Mouse (Mus musculus) heart, adult 2 months (tissue): Measurements from ENCODE around the gene Fgfr2. TPM values are rescaled to one million over a fixed set of nuclear protein-coding genes. Genes with fewer than 3 reads are reported as not detected.

ENCODE experiments used
- DNase-seq, 2 experiments: peaks; one replicate each; pipeline ENCODE4 v3.0.0; 2021
- H3K27ac ChIP-seq: fragments of 200-600 bp; 2 replicates; pipeline ENCODE4 v1.8.1; 2022
- H3K27me3 ChIP-seq: fragments of 200-500 bp; 2 replicates; pipeline ENCODE4 v1.6.1; 2012; ENCODE audit warnings: mild to moderate bottlenecking, low read length, inconsistent platforms, mixed read lengths; ENCODE audit not compliant: control insufficient read depth, insufficient read depth
- H3K36me3 ChIP-seq: fragments of 200-500 bp; 2 replicates; pipeline ENCODE4 v1.6.1; 2012; ENCODE audit warnings: low read length, inconsistent platforms; ENCODE audit not compliant: control insufficient read depth, insufficient read depth
- H3K4me1 ChIP-seq: fragments of 200-500 bp; 2 replicates; pipeline ENCODE4 v1.6.1; 2011; ENCODE audit warnings: low read length; ENCODE audit not compliant: control insufficient read depth, insufficient read depth
- H3K4me3 ChIP-seq: fragments of 200-600 bp; 2 replicates; pipeline ENCODE4 v1.8.1; 2022
- H3K79me2 ChIP-seq: fragments of 200-500 bp; replicated peaks from 2 replicates; pipeline ENCODE4 v1.6.1; 2012; ENCODE audit warnings: mild to moderate bottlenecking, inconsistent platforms, low read length, moderate library complexity, mixed read lengths; ENCODE audit not compliant: control insufficient read depth, insufficient read depth
- H3K9ac ChIP-seq: fragments of 200-500 bp; 2 replicates; pipeline ENCODE4 v1.6.1; 2012; ENCODE audit warnings: low read depth, mild to moderate bottlenecking, control low read depth, inconsistent platforms, low read length, mixed read lengths
- CTCF ChIP-seq: fragments of 200-600 bp; IDR thresholded peaks from 2 replicates; pipeline ENCODE4 v1.8.1; 2022; ENCODE audit warnings: antibody characterized with exemption, mild to moderate bottlenecking, moderate library complexity
- EP300 ChIP-seq: fragments of 200-500 bp; IDR thresholded peaks from 2 replicates; pipeline ENCODE4 v1.6.1; 2011; ENCODE audit warnings: low read depth, low read length, control low read depth; ENCODE audit not compliant: insufficient read depth
- POLR2A ChIP-seq: fragments of 200-500 bp; IDR thresholded peaks from 2 replicates; pipeline ENCODE4 v1.6.1; 2011; ENCODE audit warnings: mild to moderate bottlenecking, low read depth, low read length, control low read depth; ENCODE audit not compliant: insufficient read depth
- WGBS: fragments of 180-500 bp; shearing (Covaris S2); methylation state at CpG from one replicate; pipeline ENCODE4 v1.1.7; 2018; 5-methylcytosine and 5-hydroxymethylcytosine counted together
- intact Hi-C: fragments of 180-260 bp; cut with DNase I; formaldehyde crosslinking; loops from one replicate; pipeline ENCODE4 v1.15.1; 2025
- polyA plus RNA-seq: library from polyadenylated mRNA; depleted of rRNA; stranded (reverse); fragments of >200 nt; gene quantifications from 2 replicates; pipeline ENCODE4 v1.2.3, GENCODE M21; 2012
- total RNA-seq, 2 experiments: library from RNA; stranded (reverse); gene quantifications; 2 replicates each; pipeline ENCODE4 v1.2.3; 2021

Fgfr2 gene
- total and polyA plus RNA-seq, 3 experiments: 1.1 to 2.0 (median 1.3) TPM

GRCm38 (mm10) chr7:130201020-130201419, 2922.1 kb downstream of the Fgfr2 start:
- 85% methylated on average over 8 of the region's 8 CpGs for WGBS
- Histone ChIP-seq H3K79me2 (no peaks in the 10 kb centered on the region), H3K27ac (no peak overlapping the region), H3K27me3 (no peaks in the 10 kb centered on the region), H3K9ac (no peak overlapping the region), H3K4me3 (no peak overlapping the region), H3K4me1 (no peaks in the 10 kb centered on the region), H3K36me3 (no peaks in the 10 kb centered on the region)
- no peak for DNase-seq
- intact Hi-C loops: no loop called here
- no peak for TF ChIP-seq CTCF

- Histone ChIP-seq H3K4me3 (no peak overlapping the region), H3K9ac (no peak overlapping the region), H3K79me2 (no peaks in the 10 kb centered on the region), H3K36me3 (no peaks in the 10 kb centered on the region), H3K27ac (no peak overlapping the region), H3K4me1 (no peaks in the 10 kb centered on the region), H3K27me3 (no peaks in the 10 kb centered on the region)
- 80% methylated on average over 9 of the region's 9 CpGs for WGBS
- TF ChIP-seq POLR2A: no peak
- TF ChIP-seq EP300: no peak
- no peak for TF ChIP-seq CTCF
- intact Hi-C loops: no loop called here
- DNase-seq: no peak
Measured at GRCm38 (mm10) chr7:130199951-130200350, 2923.2 kb downstream of the Fgfr2 start.

GRCm38 (mm10) chr7:130199317-130199716, 2923.8 kb downstream of the Fgfr2 start:
- Histone ChIP-seq H3K4me3 (no peak overlapping the region), H3K27me3 (no peaks in the 10 kb centered on the region), H3K79me2 (no peaks in the 10 kb centered on the region), H3K9ac (no peak overlapping the region), H3K36me3 (no peaks in the 10 kb centered on the region), H3K27ac (no peak overlapping the region), H3K4me1 (no peaks in the 10 kb centered on the region)
- DNase-seq: no peak
- intact Hi-C loops: no loop called here
- WGBS: 62% methylated on average over 5 of the region's 5 CpGs
- TF ChIP-seq EP300 (no peak), POLR2A (no peak), CTCF (no peak)

GRCm38 (mm10) chr7:130195081-130195480, 2928.1 kb downstream of the Fgfr2 start:
- 78% methylated on average over 2 of the region's 2 CpGs for WGBS
- no peaks in the 10 kb centered on the region for H3K27me3 ChIP-seq

GRCm38 (mm10) chr7:130190329-130190975, 2932.7 kb downstream of the Fgfr2 start:
- no peak for DNase-seq
- Histone ChIP-seq H3K36me3 (no peaks in the 10 kb centered on the region), H3K79me2 (no peaks in the 10 kb centered on the region), H3K27ac (no peak overlapping the region), H3K27me3 (no peaks in the 10 kb centered on the region), H3K4me3 (no peak overlapping the region), H3K4me1 (no peaks in the 10 kb centered on the region), H3K9ac (no peak overlapping the region)
- intact Hi-C loops: no loop called here
- WGBS: 68% methylated on average over 15 of the region's 15 CpGs
- TF ChIP-seq EP300: no peak
- no peak for TF ChIP-seq CTCF
- TF ChIP-seq POLR2A: no peak

More at GRCm38 (mm10) chr7:130195081-130195480, 2928.1 kb downstream of the Fgfr2 start:
- no peak for DNase-seq
- H3K27ac ChIP-seq: no peak overlapping the region
- no peaks in the 10 kb centered on the region for H3K79me2 ChIP-seq
- no peak overlapping the region for H3K9ac ChIP-seq
- H3K4me1 ChIP-seq: no peaks in the 10 kb centered on the region
- no peak for TF ChIP-seq CTCF
- TF ChIP-seq EP300: no peak
- no peak for TF ChIP-seq POLR2A
- H3K4me3 ChIP-seq: no peak overlapping the region
- intact Hi-C loops: no loop called here
- H3K36me3 ChIP-seq: no peaks in the 10 kb centered on the region

- intact Hi-C loops: no loop called here
Measured at GRCm38 (mm10) chr7:130189901-130190300, 2933.2 kb downstream of the Fgfr2 start.

More at GRCm38 (mm10) chr7:130189901-130190300, 2933.2 kb downstream of the Fgfr2 start:
- TF ChIP-seq POLR2A (no peak), CTCF (no peak), EP300 (no peak)
- 92% methylated on average over 4 of the region's 4 CpGs for WGBS
- Histone ChIP-seq H3K36me3 (no peaks in the 10 kb centered on the region), H3K27ac (no peak overlapping the region), H3K79me2 (no peaks in the 10 kb centered on the region), H3K27me3 (no peaks in the 10 kb centered on the region), H3K4me3 (no peak overlapping the region), H3K4me1 (no peaks in the 10 kb centered on the region), H3K9ac (no peak overlapping the region)
- DNase-seq: no peak
